Mouse (Mus musculus) C2C12 (cell line): ENCODE results near the gene Samhd1.

Source experiments
- CTCF ChIP-seq: IDR thresholded peaks from one replicate; pipeline ENCODE4 v1.5.1; 2011; ENCODE audit not compliant: control insufficient read depth, insufficient read depth, insufficient read length
- MAX ChIP-seq: IDR thresholded peaks from one replicate; pipeline ENCODE4 v1.6.1; 2011; ENCODE audit warnings: mild to moderate bottlenecking, control low read depth
- MYOD1 ChIP-seq: IDR thresholded peaks from one replicate; pipeline ENCODE4 v1.6.1; 2011; ENCODE audit warnings: low read depth; ENCODE audit not compliant: control insufficient read depth, insufficient read length

DNA sequence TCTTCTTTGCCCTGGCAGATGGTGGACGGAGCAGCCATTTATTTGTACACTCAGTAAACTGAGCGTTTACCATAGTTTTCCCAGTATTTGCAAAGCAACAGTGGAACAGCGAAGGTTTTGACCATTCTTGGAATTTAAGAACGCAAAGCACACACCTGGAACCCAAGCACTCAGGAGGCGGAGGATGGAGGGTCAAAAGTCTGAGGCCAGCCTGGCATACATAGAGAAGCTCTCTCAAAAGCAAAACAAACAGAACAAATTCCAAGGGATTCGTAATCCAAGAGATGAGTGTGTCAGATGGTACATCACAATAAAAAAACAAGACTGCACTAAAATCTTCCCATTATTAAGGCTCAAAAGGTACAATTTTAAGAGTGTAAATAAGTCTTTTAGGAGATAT is 38.5 kb upstream of the Samhd1 start:
- TF ChIP-seq MAX: no peak
- TF ChIP-seq MYOD1: no peak
- no peak for TF ChIP-seq CTCF
